Mouse (Mus musculus): ENCODE measurements at regions not wholly inside any gene's neighbourhood (a gene's known extent, or its start where the extent isn't known, plus 50 kb on each side); places are given as distances from the start of the nearest gene placed in this dataset.

DNA sequence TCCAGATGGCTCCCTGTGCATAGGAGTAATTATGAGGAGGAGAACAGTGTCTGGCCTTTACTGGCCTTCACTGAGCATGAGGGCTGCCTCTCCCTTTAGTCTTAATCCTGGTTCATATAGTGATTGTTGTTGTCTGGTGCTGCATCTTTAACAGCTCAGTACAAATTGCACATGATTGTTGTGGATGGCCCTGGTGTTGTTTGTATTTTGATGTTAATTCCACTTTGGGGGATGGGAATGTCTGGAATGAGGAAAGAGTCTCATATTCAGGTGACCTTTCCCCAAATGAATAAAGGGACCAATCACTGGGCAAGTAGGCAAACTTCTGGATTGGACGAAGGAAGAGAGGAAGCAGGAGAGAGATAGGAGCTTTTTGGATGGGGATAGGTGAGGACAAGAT lies 246.0 kb upstream of the Pdcd1 start:
- no peak for DNase-seq
- no peaks in the 10 kb centered on the region for H3K4me1 ChIP-seq (ENCODE audit: insufficient read depth)
- no peak overlapping the region for H3K4me2 ChIP-seq (ENCODE audit: low read depth, low read length)
- no peaks in the 10 kb centered on the region for H3K27me3 ChIP-seq (ENCODE audit: insufficient read depth, low read length)
- no peak overlapping the region for H3K4me3 ChIP-seq (ENCODE audit: low read depth, low read length)
- H3K27ac ChIP-seq (ENCODE audit: low read depth): no peak overlapping the region
- TF ChIP-seq EP300 (IDR thresholded peaks at IDR 0.05; ENCODE audit: low read depth) (no peak), CTCF (IDR thresholded peaks at IDR 0.05; ENCODE audit: low read depth) (no peak)
- no peaks in the 10 kb centered on the region for H3K9me3 ChIP-seq (ENCODE audit: low read length)
- ATAC-seq: no peak
- 68% methylated on average over 1 of the region's 1 CpGs for WGBS (ENCODE audit: insufficient replicate concordance)
- no peaks in the 10 kb centered on the region for H3K36me3 ChIP-seq (replicated peaks; ENCODE audit: insufficient read depth, low read length)
- H3K9ac ChIP-seq (replicated peaks): no peak overlapping the region

GRCm38 (mm10) chr1:94272569-94272968 lies 220.2 kb upstream of the Pdcd1 start:
- Histone ChIP-seq H3K9me3 (ENCODE audit: low read length) (no peaks in the 10 kb centered on the region), H3K4me2 (ENCODE audit: low read depth, low read length) (no peak overlapping the region), H3K4me3 (ENCODE audit: low read depth, low read length) (no peak overlapping the region), H3K27ac (ENCODE audit: low read depth) (no peak overlapping the region), H3K4me1 (ENCODE audit: insufficient read depth) (no peaks in the 10 kb centered on the region), H3K36me3 (replicated peaks; ENCODE audit: insufficient read depth, low read length) (no peaks in the 10 kb centered on the region), H3K27me3 (ENCODE audit: insufficient read depth, low read length) (no peaks in the 10 kb centered on the region), H3K9ac (replicated peaks) (no peak overlapping the region)
- DNase-seq: no peak
- 83% methylated on average over 4 of the region's 4 CpGs for WGBS (ENCODE audit: insufficient replicate concordance)
- no peak for ATAC-seq
- TF ChIP-seq EP300 (IDR thresholded peaks at IDR 0.05; ENCODE audit: low read depth) (no peak), CTCF (IDR thresholded peaks at IDR 0.05; ENCODE audit: low read depth) (no peak)

DNA sequence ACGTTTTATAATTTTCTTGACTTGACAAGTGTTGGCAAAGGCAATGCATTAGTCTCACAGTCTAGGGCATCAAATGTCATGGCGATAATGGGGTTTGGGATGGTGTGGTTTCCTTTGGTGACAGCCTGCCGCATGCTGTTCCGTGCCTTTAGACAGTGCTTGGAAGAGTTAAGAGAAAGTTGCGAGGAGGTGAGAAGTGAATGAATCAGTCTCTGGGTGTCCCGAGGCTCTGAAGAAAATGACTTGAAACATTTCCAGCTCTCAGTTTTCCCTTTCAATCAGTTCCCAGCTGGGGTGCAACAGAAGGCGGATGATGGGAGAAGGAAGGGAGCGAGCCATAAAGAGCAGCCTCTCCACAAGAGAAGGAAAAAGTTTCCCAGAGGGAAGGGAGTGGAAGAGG lies 211.0 kb upstream of the Pdcd1 start:
- ATAC-seq (no peak), DNase-seq (no peak)
- no peaks in the 10 kb centered on the region for H3K36me3 ChIP-seq (replicated peaks; ENCODE audit: insufficient read depth, low read length)
- no peaks in the 10 kb centered on the region for H3K27me3 ChIP-seq (ENCODE audit: insufficient read depth, low read length)
- WGBS (ENCODE audit: insufficient replicate concordance): 78% methylated on average over 8 of the region's 8 CpGs
- H3K4me2 ChIP-seq (ENCODE audit: low read depth, low read length): no peak overlapping the region
- TF ChIP-seq EP300 (IDR thresholded peaks at IDR 0.05; ENCODE audit: low read depth): no peak
- no peak for TF ChIP-seq CTCF (IDR thresholded peaks at IDR 0.05; ENCODE audit: low read depth)
- H3K4me1 ChIP-seq (ENCODE audit: insufficient read depth): no peaks in the 10 kb centered on the region
- H3K4me3 ChIP-seq (ENCODE audit: low read depth, low read length): no peak overlapping the region
- no peaks in the 10 kb centered on the region for H3K9me3 ChIP-seq (ENCODE audit: low read length)
- H3K27ac ChIP-seq (ENCODE audit: low read depth): no peak overlapping the region
- H3K9ac ChIP-seq (replicated peaks): no peak overlapping the region

DNA sequence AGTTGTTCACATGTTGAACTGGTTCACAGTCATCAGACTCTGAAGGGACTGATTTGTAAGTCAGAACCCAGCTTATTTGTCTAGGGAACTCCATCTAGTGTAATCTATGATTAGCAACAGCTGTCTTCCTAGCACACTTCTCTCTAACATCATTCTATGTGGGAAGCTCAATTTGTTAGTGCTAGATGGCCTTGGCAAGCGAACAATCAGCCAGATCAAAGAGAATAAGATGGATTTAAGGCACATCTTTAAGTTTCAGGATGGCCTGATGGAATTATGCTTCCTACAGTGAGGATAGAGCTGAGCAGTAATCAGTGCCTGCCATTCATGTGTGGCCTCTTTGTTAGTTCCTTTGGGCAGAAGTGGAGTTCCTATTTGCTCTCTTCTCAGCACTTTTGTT lies 183.1 kb upstream of the Pdcd1 start:
- H3K4me1 ChIP-seq (ENCODE audit: insufficient read depth): no peaks in the 10 kb centered on the region
- no peak overlapping the region for H3K4me2 ChIP-seq (ENCODE audit: low read depth, low read length)
- no peak for TF ChIP-seq CTCF (IDR thresholded peaks at IDR 0.05; ENCODE audit: low read depth)
- no peak for TF ChIP-seq EP300 (IDR thresholded peaks at IDR 0.05; ENCODE audit: low read depth)
- no peak overlapping the region for H3K27ac ChIP-seq (ENCODE audit: low read depth)
- H3K27me3 ChIP-seq (ENCODE audit: insufficient read depth, low read length): no peaks in the 10 kb centered on the region
- WGBS (ENCODE audit: insufficient replicate concordance): 47% methylated on average over 1 of the region's 1 CpGs
- no peak overlapping the region for H3K9ac ChIP-seq (replicated peaks)
- H3K36me3 ChIP-seq (replicated peaks; ENCODE audit: insufficient read depth, low read length): no peaks in the 10 kb centered on the region
- no peak overlapping the region for H3K4me3 ChIP-seq (ENCODE audit: low read depth, low read length)
- DNase-seq (no peak), ATAC-seq (no peak)
- no peaks in the 10 kb centered on the region for H3K9me3 ChIP-seq (ENCODE audit: low read length)

GRCm38 (mm10) chr1:94221006-94221405 lies 168.7 kb upstream of the Pdcd1 start:
- no peak overlapping the region for H3K4me2 ChIP-seq (ENCODE audit: low read depth, low read length)
- WGBS (ENCODE audit: insufficient replicate concordance): 58% methylated on average over 3 of the region's 3 CpGs
- no peak overlapping the region for H3K27ac ChIP-seq (ENCODE audit: low read depth)
- DNase-seq: no peak
- TF ChIP-seq CTCF (IDR thresholded peaks at IDR 0.05; ENCODE audit: low read depth): no peak
- TF ChIP-seq EP300 (IDR thresholded peaks at IDR 0.05; ENCODE audit: low read depth): no peak
- H3K4me3 ChIP-seq (ENCODE audit: low read depth, low read length): no peak overlapping the region
- H3K4me1 ChIP-seq (ENCODE audit: insufficient read depth): no peaks in the 10 kb centered on the region
- H3K36me3 ChIP-seq (replicated peaks; ENCODE audit: insufficient read depth, low read length): no peaks in the 10 kb centered on the region
- no peaks in the 10 kb centered on the region for H3K27me3 ChIP-seq (ENCODE audit: insufficient read depth, low read length)
- H3K9me3 ChIP-seq (ENCODE audit: low read length): no peaks in the 10 kb centered on the region
- H3K9ac ChIP-seq (replicated peaks): no peak overlapping the region
- ATAC-seq: no peak

- no peak overlapping the region for H3K9ac ChIP-seq (replicated peaks)
- no peaks in the 10 kb centered on the region for H3K4me1 ChIP-seq (ENCODE audit: insufficient read depth)
- H3K27me3 ChIP-seq (ENCODE audit: insufficient read depth, low read length): no peaks in the 10 kb centered on the region
- WGBS (ENCODE audit: insufficient replicate concordance): 58% methylated on average over 2 of the region's 2 CpGs
- DNase-seq (no peak), ATAC-seq (no peak)
- no peaks in the 10 kb centered on the region for H3K36me3 ChIP-seq (replicated peaks; ENCODE audit: insufficient read depth, low read length)
- no peak overlapping the region for H3K4me3 ChIP-seq (ENCODE audit: low read depth, low read length)
- no peaks in the 10 kb centered on the region for H3K9me3 ChIP-seq (ENCODE audit: low read length)
- H3K27ac ChIP-seq (ENCODE audit: low read depth): no peak overlapping the region
- TF ChIP-seq CTCF (IDR thresholded peaks at IDR 0.05; ENCODE audit: low read depth): no peak
- no peak for TF ChIP-seq EP300 (IDR thresholded peaks at IDR 0.05; ENCODE audit: low read depth)
- H3K4me2 ChIP-seq (ENCODE audit: low read depth, low read length): no peak overlapping the region
These were observed 165.1 kb upstream of the Pdcd1 start for GRCm38 (mm10) chr1:94217407-94217806.

DNA sequence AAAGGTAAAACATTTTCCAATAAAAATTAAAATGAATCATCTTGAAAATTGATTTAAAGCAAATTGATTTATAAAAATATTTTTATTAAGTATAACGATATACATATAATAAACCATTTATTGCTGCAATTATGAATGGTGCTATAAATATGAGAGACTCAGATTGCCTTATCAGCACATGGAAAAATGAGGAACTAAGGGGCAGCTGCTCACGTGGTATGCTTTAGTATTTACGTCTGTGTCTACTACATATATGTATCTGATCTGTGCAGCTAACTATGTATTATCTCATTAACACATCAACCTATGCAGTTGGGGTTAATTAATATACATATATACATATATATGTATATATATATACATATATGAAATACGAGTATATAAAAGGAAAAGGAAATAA lies 156.6 kb upstream of the Pdcd1 start:
- H3K36me3 ChIP-seq (replicated peaks; ENCODE audit: insufficient read depth, low read length): no peaks in the 10 kb centered on the region
- no peaks in the 10 kb centered on the region for H3K9me3 ChIP-seq (ENCODE audit: low read length)
- no peak for TF ChIP-seq EP300 (IDR thresholded peaks at IDR 0.05; ENCODE audit: low read depth)
- no peak for TF ChIP-seq CTCF (IDR thresholded peaks at IDR 0.05; ENCODE audit: low read depth)
- ATAC-seq (no peak), DNase-seq (no peak)
- H3K27me3 ChIP-seq (ENCODE audit: insufficient read depth, low read length): no peaks in the 10 kb centered on the region
- H3K4me2 ChIP-seq (ENCODE audit: low read depth, low read length): no peak overlapping the region
- no peak overlapping the region for H3K27ac ChIP-seq (ENCODE audit: low read depth)
- H3K4me1 ChIP-seq (ENCODE audit: insufficient read depth): no peaks in the 10 kb centered on the region
- 61% methylated on average over 4 of the region's 4 CpGs for WGBS (ENCODE audit: insufficient replicate concordance)
- H3K4me3 ChIP-seq (ENCODE audit: low read depth, low read length): no peak overlapping the region
- H3K9ac ChIP-seq (replicated peaks): no peak overlapping the region
